Mouse (Mus musculus): Measurements from ENCODE around the gene Ces1a.

Gene Ces1a

GRCm38 (mm10) chr8:92996840-92997239 lies 51.2 kb downstream of the Ces1a start:
- DNase-seq (ENCODE audit: low read depth, low spot score) = peak; percentile 66

- peak; percentile 64 for DNase-seq (ENCODE audit: low read depth, low spot score)
These were observed 63.6 kb downstream of the Ces1a start for GRCm38 (mm10) chr8:92984376-92984775.

DNA sequence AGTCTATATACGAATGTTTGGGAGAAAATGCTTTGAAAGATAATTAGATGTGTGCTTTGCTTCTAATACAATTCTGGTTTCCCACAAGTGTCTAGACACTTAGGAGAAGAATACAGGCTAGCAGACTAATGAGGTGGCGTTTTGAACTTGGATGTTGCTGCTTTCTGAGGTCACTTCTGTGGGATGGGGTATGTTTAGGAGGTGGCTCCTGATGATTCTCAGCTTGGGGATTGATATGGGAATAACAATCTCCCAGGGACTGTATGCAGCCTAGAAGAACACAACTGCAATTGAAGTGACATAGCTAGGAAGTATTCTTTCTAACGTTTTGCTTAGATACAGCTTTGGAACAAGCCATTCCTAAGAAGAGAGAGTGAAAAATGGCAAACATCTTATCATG lies 65.5 kb downstream of the Ces1a start:
- DNase-seq (ENCODE audit: low read depth, low spot score) = no peak

DNA sequence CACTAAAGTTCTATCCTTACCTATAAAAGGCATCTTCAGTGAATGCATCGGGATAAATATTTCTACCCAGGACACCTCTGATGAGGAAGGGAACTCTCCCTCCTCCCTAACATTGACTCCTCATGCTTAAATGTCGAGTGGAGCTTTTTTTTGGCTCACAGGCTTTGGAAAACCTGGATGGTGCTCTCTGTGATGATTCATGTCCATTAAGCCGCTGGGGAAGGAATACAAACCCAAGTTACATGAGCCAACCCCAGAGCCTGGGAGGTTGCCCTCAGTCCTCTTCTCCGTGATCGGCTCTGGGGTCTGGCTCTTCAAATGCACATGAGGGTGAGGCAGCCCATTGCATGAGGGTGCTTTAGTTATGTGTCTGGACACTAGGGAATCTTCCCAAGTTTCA lies 71.3 kb downstream of the Ces1a start:
- no peak for DNase-seq (ENCODE audit: low read depth, low spot score)

DNA sequence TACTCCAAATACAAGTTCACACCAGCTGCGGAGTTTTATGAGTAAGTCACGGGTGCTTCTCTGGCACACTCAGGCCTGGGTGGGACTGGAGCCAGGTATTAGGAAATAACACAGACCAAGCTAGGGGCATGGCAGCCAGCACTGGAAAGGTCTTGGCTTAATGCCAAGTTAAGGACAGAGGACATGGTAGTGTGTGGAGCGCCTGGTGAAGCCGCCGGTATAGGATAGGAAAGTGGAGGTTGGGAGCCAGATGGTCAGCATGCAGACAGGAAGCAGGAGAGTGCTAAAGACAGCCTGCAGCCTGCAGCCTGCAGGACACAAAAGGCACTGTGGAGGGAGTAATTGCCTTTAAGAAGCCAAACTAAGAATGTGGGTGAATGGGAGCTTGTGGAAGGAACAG lies 75.0 kb downstream of the Ces1a start:
- no peak for DNase-seq (ENCODE audit: low read depth, low spot score)

All from 3T3-L1 (cell line).